Mouse (Mus musculus): ENCODE results near the gene Prss33. TPM values are rescaled to one million over a fixed set of nuclear protein-coding genes. Genes with fewer than 3 reads are reported as not detected.
A peak's percentile ranks its signal among the peaks of the same experiment; 100 is the strongest.

The Prss33 gene
- polyA plus RNA-seq, 1 experiment = 2.8 TPM

DNA sequence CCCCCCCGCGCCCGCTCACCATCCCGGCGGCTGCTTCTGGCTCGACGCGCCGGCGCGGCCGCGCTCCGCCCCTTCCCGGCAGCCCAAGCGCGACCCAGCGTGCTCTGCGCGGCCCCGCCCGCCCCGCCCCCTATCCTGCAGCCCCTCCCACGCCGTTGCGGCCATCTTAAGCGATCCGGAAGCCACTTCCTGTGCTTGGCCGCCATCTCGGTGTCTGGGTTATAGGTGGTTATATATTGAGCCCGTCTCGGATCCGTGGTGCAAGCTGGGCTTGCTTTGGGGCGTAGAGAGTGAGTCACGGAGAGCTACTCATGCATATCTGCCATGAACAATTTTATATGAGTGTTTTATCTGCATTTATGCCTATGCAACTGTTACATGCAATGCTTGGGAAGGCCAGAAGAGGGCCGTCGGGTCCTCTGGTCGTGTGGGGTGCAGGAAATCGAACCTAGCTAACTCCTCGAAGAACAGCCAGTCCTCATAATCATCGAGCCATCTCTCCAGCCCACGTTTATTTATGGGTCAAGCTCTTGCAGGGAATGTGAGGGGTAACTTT lies 6.7 kb downstream of the Prss33 start, which contains the start of gene Elob:
Gene Elob, minus strand, starts transcription at position 73 of the 556 bp plus-strand sequence.
- H3K36me3 ChIP-seq (ENCODE audit: control insufficient read depth, insufficient read depth, low read length) = peaks cover 25% of the 10 kb centered on the region
- TF ChIP-seq POLR2A (IDR thresholded peaks at IDR 0.05; ENCODE audit: control insufficient read depth, extremely low read depth, insufficient read depth, low read length, poor library complexity) (0 out of 2 replicates have a peak, but pooled peaks have one; percentile 11), CTCF (IDR thresholded peaks at IDR 0.05; ENCODE audit: borderline replicate concordance, control insufficient read depth, extremely low read depth, insufficient read depth, low read length, poor library complexity) (peak; percentile 64; the same call in 1 of the 2 replicates)
- peak within 1 kb of the TSS; percentile 91 for H3K4me3 ChIP-seq (ENCODE audit: control insufficient read depth, insufficient read depth, low read length)
- peak; percentile 81 for DNase-seq
- H3K4me1 ChIP-seq (replicated peaks; ENCODE audit: control insufficient read depth, insufficient read depth, low read length) = peaks cover 14% of the 10 kb centered on the region
- 2% methylated on average over 30 of the region's 42 CpGs for WGBS
- peak within 1 kb of the TSS; percentile 86 for H3K27ac ChIP-seq (ENCODE audit: control insufficient read depth, insufficient read depth, low read length)
- no peaks in the 10 kb centered on the region for H3K27me3 ChIP-seq (ENCODE audit: control insufficient read depth, insufficient read depth, low read length)

DNA sequence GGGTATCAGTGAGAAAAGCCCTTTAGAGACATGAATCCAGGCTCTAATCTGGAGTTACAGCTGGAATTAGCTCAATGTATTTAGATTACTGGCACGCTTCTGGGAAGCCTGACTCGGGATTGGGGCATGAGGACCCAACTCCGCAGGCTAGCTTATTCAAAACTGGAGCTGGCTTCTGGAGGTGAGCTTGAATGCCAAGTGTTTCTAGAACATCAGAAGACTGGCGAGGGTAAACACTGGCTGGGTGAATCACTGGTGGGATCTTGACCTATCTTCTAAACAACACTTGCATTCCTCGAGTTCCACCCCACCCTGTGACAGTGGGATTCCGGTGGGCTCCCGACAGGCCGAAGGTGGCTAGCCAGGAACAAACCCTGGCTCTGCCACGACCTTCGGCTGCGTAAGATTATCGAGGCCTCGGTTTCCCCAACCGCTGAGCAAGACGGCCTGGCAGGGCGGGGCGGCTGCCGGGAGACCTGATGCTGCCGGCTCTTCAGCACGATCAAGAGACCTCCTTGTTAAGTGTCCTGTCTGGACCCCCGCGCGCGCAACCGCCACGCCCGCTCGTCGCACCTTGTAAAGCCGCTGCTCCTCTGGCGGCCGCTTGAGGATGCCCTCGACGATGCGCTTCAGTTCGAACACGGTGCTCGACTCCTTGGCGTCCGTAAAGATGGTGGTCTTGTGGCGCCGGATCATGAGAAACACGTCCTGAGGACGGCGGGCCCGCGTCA lies 7.4 kb downstream of the Prss33 start:
- peak overlapping the region; percentile 91 for H3K4me3 ChIP-seq (ENCODE audit: control insufficient read depth, insufficient read depth, low read length)
- H3K27ac ChIP-seq (ENCODE audit: control insufficient read depth, insufficient read depth, low read length) = peak overlapping the region; percentile 12; the same call in 1 of the 2 replicates
- peaks cover 32% of the 10 kb centered on the region for H3K36me3 ChIP-seq (ENCODE audit: control insufficient read depth, insufficient read depth, low read length)
- peak; percentile 67 for DNase-seq
- 2% methylated on average over 47 of the region's 47 CpGs for WGBS
- no peaks in the 10 kb centered on the region for H3K27me3 ChIP-seq (ENCODE audit: control insufficient read depth, insufficient read depth, low read length)
- peaks cover 14% of the 10 kb centered on the region for H3K4me1 ChIP-seq (replicated peaks; ENCODE audit: control insufficient read depth, insufficient read depth, low read length)
- TF ChIP-seq CTCF (IDR thresholded peaks at IDR 0.05; ENCODE audit: borderline replicate concordance, control insufficient read depth, extremely low read depth, insufficient read depth, low read length, poor library complexity) = no peak
- TF ChIP-seq POLR2A (IDR thresholded peaks at IDR 0.05; ENCODE audit: control insufficient read depth, extremely low read depth, insufficient read depth, low read length, poor library complexity) = no peak

DNA sequence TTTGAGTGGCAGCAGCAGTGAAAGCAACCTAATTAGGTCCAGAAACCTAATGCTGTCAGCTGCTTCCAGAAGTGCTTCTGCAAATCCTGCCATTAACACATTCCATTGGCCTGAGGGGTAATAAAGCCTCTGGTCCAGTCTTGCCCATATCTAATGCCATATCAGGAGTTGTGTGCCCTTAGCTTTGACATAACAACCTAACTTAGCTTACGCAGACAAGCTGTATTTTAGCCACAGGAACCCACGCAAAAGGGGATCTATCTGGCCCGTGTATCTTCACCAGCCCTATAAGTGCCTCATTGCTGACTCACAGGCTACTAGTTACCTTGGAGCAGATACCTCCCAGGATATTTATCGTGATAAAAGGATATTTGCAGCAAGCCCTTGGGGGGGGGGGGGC lies 10.3 kb downstream of the Prss33 start:
- TF ChIP-seq CTCF (IDR thresholded peaks at IDR 0.05; ENCODE audit: borderline replicate concordance, control insufficient read depth, extremely low read depth, insufficient read depth, low read length, poor library complexity) = no peak
- TF ChIP-seq POLR2A (IDR thresholded peaks at IDR 0.05; ENCODE audit: control insufficient read depth, extremely low read depth, insufficient read depth, low read length, poor library complexity) = no peak
- WGBS = 88% methylated on average over 4 of the region's 4 CpGs
- H3K4me3 ChIP-seq (ENCODE audit: control insufficient read depth, insufficient read depth, low read length) = no peak overlapping the region
- no peaks in the 10 kb centered on the region for H3K27me3 ChIP-seq (ENCODE audit: control insufficient read depth, insufficient read depth, low read length)
- no peak for DNase-seq
- peaks cover 55% of the 10 kb centered on the region for H3K36me3 ChIP-seq (ENCODE audit: control insufficient read depth, insufficient read depth, low read length)
- no peak overlapping the region for H3K27ac ChIP-seq (ENCODE audit: control insufficient read depth, insufficient read depth, low read length)
- peaks cover 4% of the 10 kb centered on the region for H3K4me1 ChIP-seq (replicated peaks; ENCODE audit: control insufficient read depth, insufficient read depth, low read length)

DNA sequence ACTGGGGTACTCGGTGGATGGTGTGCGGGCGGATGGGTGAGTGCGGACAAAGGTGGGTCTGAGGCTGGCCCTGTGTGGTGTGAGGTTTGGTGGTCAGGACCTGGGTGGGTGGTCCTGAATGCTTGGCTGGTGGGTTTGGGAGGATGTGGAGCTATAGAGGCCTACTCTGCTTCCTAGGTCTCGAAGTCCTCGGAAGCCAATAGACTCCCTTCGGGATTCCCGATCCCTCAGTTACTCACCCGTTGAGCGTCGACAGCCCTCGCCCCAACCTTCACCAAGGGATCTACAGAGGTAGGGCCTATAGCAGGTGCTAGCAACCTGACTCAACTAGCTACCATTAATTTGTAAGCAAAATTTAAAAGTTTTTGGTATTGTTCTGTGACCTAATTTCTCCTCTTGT lies 12.2 kb downstream of the Prss33 start:
- 95% methylated on average over 12 of the region's 12 CpGs for WGBS
- H3K36me3 ChIP-seq (ENCODE audit: control insufficient read depth, insufficient read depth, low read length) = peaks cover 75% of the 10 kb centered on the region
- no peak for TF ChIP-seq CTCF (IDR thresholded peaks at IDR 0.05; ENCODE audit: borderline replicate concordance, control insufficient read depth, extremely low read depth, insufficient read depth, low read length, poor library complexity)
- TF ChIP-seq POLR2A (IDR thresholded peaks at IDR 0.05; ENCODE audit: control insufficient read depth, extremely low read depth, insufficient read depth, low read length, poor library complexity) = no peak
- no peaks in the 10 kb centered on the region for H3K27me3 ChIP-seq (ENCODE audit: control insufficient read depth, insufficient read depth, low read length)
- H3K4me3 ChIP-seq (ENCODE audit: control insufficient read depth, insufficient read depth, low read length) = no peak overlapping the region
- H3K27ac ChIP-seq (ENCODE audit: control insufficient read depth, insufficient read depth, low read length) = no peak overlapping the region
- no peak for DNase-seq
- H3K4me1 ChIP-seq (replicated peaks; ENCODE audit: control insufficient read depth, insufficient read depth, low read length) = peaks cover 4% of the 10 kb centered on the region

DNA sequence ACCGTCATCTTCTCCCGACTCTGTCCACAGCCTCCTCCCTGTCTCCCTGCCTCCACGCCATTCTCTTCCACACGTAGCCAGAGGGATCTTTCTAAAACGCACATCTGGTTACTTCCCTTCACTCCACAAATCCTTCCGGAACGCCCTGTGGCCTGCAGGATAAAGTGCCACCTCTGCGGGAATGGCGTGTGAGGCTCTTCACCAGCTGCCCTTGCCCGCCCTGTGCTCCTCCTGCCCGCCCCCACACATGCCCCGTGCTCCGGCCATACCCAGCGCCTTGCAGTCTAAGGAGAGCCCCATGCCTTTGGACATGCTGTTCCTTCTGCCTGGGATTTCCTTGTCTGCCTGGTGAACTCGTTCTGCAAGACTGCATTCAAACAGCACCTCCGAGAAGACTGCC lies 12.8 kb downstream of the Prss33 start:
- peaks cover 81% of the 10 kb centered on the region for H3K36me3 ChIP-seq (ENCODE audit: control insufficient read depth, insufficient read depth, low read length)
- H3K4me3 ChIP-seq (ENCODE audit: control insufficient read depth, insufficient read depth, low read length) = no peak overlapping the region
- H3K4me1 ChIP-seq (replicated peaks; ENCODE audit: control insufficient read depth, insufficient read depth, low read length) = no peaks in the 10 kb centered on the region; the same call in 1 of the 2 replicates
- no peak for DNase-seq
- H3K27me3 ChIP-seq (ENCODE audit: control insufficient read depth, insufficient read depth, low read length) = no peaks in the 10 kb centered on the region
- no peak overlapping the region for H3K27ac ChIP-seq (ENCODE audit: control insufficient read depth, insufficient read depth, low read length)
- TF ChIP-seq POLR2A (IDR thresholded peaks at IDR 0.05; ENCODE audit: control insufficient read depth, extremely low read depth, insufficient read depth, low read length, poor library complexity) (no peak), CTCF (IDR thresholded peaks at IDR 0.05; ENCODE audit: borderline replicate concordance, control insufficient read depth, extremely low read depth, insufficient read depth, low read length, poor library complexity) (no peak)
- 93% methylated on average over 16 of the region's 16 CpGs for WGBS

DNA sequence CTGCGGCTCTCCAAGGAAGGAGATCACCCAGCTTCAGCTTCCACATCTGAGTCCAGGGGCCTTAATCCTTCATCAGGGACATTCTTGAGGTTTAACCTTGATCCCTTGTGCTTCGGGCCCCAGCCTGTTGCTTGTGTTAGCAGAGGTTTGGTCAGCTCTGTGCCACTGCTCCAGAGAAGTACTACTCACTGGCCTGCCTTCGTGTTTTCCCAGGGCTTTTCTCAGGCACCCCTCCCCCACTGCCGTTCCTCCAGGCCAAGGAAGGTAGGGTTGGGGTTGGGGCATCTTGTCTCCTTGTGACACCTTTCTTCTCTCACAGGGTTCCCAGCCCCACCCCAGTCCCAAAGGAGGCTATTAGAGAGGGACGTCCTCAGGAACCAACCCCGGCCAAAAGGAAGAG lies 13.8 kb downstream of the Prss33 start:
- no peak overlapping the region for H3K4me3 ChIP-seq (ENCODE audit: control insufficient read depth, insufficient read depth, low read length)
- TF ChIP-seq CTCF (IDR thresholded peaks at IDR 0.05; ENCODE audit: borderline replicate concordance, control insufficient read depth, extremely low read depth, insufficient read depth, low read length, poor library complexity) = no peak
- TF ChIP-seq POLR2A (IDR thresholded peaks at IDR 0.05; ENCODE audit: control insufficient read depth, extremely low read depth, insufficient read depth, low read length, poor library complexity) = no peak
- peaks cover 90% of the 10 kb centered on the region for H3K36me3 ChIP-seq (ENCODE audit: control insufficient read depth, insufficient read depth, low read length)
- 94% methylated on average over 6 of the region's 6 CpGs for WGBS
- no peak for DNase-seq
- H3K4me1 ChIP-seq (replicated peaks; ENCODE audit: control insufficient read depth, insufficient read depth, low read length) = no peaks in the 10 kb centered on the region
- no peak overlapping the region for H3K27ac ChIP-seq (ENCODE audit: control insufficient read depth, insufficient read depth, low read length)
- H3K27me3 ChIP-seq (ENCODE audit: control insufficient read depth, insufficient read depth, low read length) = no peaks in the 10 kb centered on the region
